Comparison of ENCODE assay signal across 18 mouse cellular contexts in genomic region chr2:33546051-33546450, GRCm38 (mm10).
DNase-seq lines count a peak whose midpoint lies in the region; ATAC-seq lines count a peak whose summit lies in the region.
"Had no signal": no experiment of that assay in that cellular context is flagged by ENCODE, and none has a peak within 500 bp of the region (broad histone marks: within the 10 kb centered on the region; RNA-seq: fewer than 3 reads in every experiment).

No protein-coding gene starts in this region.

- peaks cover 46% of the 10 kb centered on the region for H3K4me1 ChIP-seq in hindbrain, embryonic 13.5 days (replicated peaks)
- H3K4me1 ChIP-seq in hindbrain, embryonic 10.5 days (replicated peaks) = peaks cover 35% of the 10 kb centered on the region
- H3K4me1 ChIP-seq in limb, embryonic 13.5 days = peaks cover 45% of the 10 kb centered on the region

- WGBS in hindbrain, embryonic 13.5 days = 82% methylated on average over 5 of the region's 5 CpGs
- WGBS in hindbrain, embryonic 10.5 days = 82% methylated on average over 5 of the region's 5 CpGs
- 87% methylated on average over 5 of the region's 5 CpGs for WGBS in limb, embryonic 13.5 days

- H3K36me3 ChIP-seq in hindbrain, embryonic 13.5 days = no peaks in the 10 kb centered on the region
- H3K36me3 ChIP-seq in hindbrain, embryonic 10.5 days = no peaks in the 10 kb centered on the region
- H3K36me3 ChIP-seq in limb, embryonic 13.5 days = no peaks in the 10 kb centered on the region
- H3K36me3 ChIP-seq: embryonic facial prominence, embryonic 15.5 days; liver, embryonic 13.5 days had no signal

- no peak for DNase-seq in hindbrain, embryonic 10.5 days (ENCODE audit: low spot score)
- peak; percentile 65 for DNase-seq in brain, adult 2 months (ENCODE audit: low read depth, low spot score)
- DNase-seq in cerebellum, postnatal 36 days = peak; percentile 26 to 39
- DNase-seq in MN1 (ENCODE audit: low spot score) = no peak
- no peak for DNase-seq in adrenal gland, postnatal 25 days
- DNase-seq: adrenal gland, adult 2 months; gastrocnemius, postnatal 25 days; kidney, adult 18-20 months; kidney, postnatal 14 days; liver, embryonic 13.5 days; lung, postnatal 10 days; retina, postnatal 1 day; thymus, postnatal 14 days had no signal

- H3K9ac ChIP-seq in hindbrain, embryonic 13.5 days = no peak overlapping the region
- H3K9ac ChIP-seq in limb, embryonic 13.5 days = no peak overlapping the region
- H3K9ac ChIP-seq: embryonic facial prominence, embryonic 15.5 days; liver, embryonic 13.5 days had no signal

- peak overlapping the region; percentile 92 for H3K27ac ChIP-seq in hindbrain, embryonic 13.5 days
- H3K27ac ChIP-seq in hindbrain, embryonic 10.5 days = no peak overlapping the region
- peak overlapping the region; percentile 85; the same call in 1 of the 2 replicates for H3K27ac ChIP-seq in limb, embryonic 13.5 days
- H3K27ac ChIP-seq: liver, embryonic 13.5 days had no signal

- H3K4me3 ChIP-seq in hindbrain, embryonic 13.5 days = no peak overlapping the region
- no peak overlapping the region for H3K4me3 ChIP-seq in hindbrain, embryonic 10.5 days
- no peak overlapping the region for H3K4me3 ChIP-seq in limb, embryonic 13.5 days
- H3K4me3 ChIP-seq: embryonic facial prominence, embryonic 15.5 days; liver, embryonic 13.5 days had no signal

- no peaks in the 10 kb centered on the region for H3K9me3 ChIP-seq in hindbrain, embryonic 13.5 days
- no peaks in the 10 kb centered on the region for H3K9me3 ChIP-seq in hindbrain, embryonic 10.5 days
- no peaks in the 10 kb centered on the region for H3K9me3 ChIP-seq in limb, embryonic 13.5 days
- H3K9me3 ChIP-seq: embryonic facial prominence, embryonic 15.5 days; liver, embryonic 13.5 days had no signal

- ATAC-seq in hindbrain, embryonic 13.5 days (ENCODE audit: low FRiP score) = no peak
- ATAC-seq in limb, embryonic 13.5 days (ENCODE audit: low FRiP score, low read depth) = no peak
- no peak for ATAC-seq in monocyte, adult 5-6 weeks (replicated peaks; ENCODE audit: insufficient number of reproducible peaks, low FRiP score, low TSS enrichment, poor library complexity, severe bottlenecking)

- peaks cover 21% of the 10 kb centered on the region for H3K27me3 ChIP-seq in hindbrain, embryonic 13.5 days
- peaks cover 61% of the 10 kb centered on the region for H3K27me3 ChIP-seq in hindbrain, embryonic 10.5 days (ENCODE audit: insufficient read depth, poor library complexity, severe bottlenecking)
- H3K27me3 ChIP-seq in limb, embryonic 13.5 days = peaks cover 47% of the 10 kb centered on the region

- no peak overlapping the region for H3K4me2 ChIP-seq in hindbrain, embryonic 13.5 days
- no peak overlapping the region for H3K4me2 ChIP-seq in limb, embryonic 13.5 days (replicated peaks)
- H3K4me2 ChIP-seq: embryonic facial prominence, embryonic 15.5 days; heart, embryonic 11.5 days; liver, embryonic 13.5 days had no signal

Comparison
In these comparisons a context has a peak if more than half of its experiments do, and no peak if none do; other contexts are left out.
1. DNase-seq: peak in brain, adult 2 months (single experiment) and cerebellum, postnatal 36 days (2 of 2); none in hindbrain, embryonic 10.5 days (single experiment), MN1 (single experiment) and adrenal gland, postnatal 25 days (single experiment).